Mouse (Mus musculus) urinary bladder, postnatal 36 days (tissue): Measurements from ENCODE around the gene Tecta.
A peak's percentile ranks its signal among the peaks of the same experiment; 100 is the strongest.

Source experiments
- DNase-seq, 2 experiments: peaks; one replicate each; pipeline ENCODE4 v3.0.0; 2022; ENCODE audit warnings: low spot score in 2 of 2, mixed read lengths in 1 of 2

The Tecta gene

GRCm38 (mm10) chr9:42320616-42321015 is 79.1 kb downstream of the Tecta start:
- DNase-seq: no peak

GRCm38 (mm10) chr9:42318455-42318987 is 81.2 kb downstream of the Tecta start:
- DNase-seq: no peak

- DNase-seq: peak in 1 of 2 experiments; percentile 17
Measured at GRCm38 (mm10) chr9:42317337-42317736, 82.4 kb downstream of the Tecta start.

GRCm38 (mm10) chr9:42315816-42316215 is 83.9 kb downstream of the Tecta start:
- DNase-seq: peak; percentile 65 to 79

- no peak for DNase-seq
Measured at GRCm38 (mm10) chr9:42314959-42315358, 84.8 kb downstream of the Tecta start.

- DNase-seq: no peak
Measured at GRCm38 (mm10) chr9:42314388-42314787, 85.3 kb downstream of the Tecta start.

GRCm38 (mm10) chr9:42313872-42314271 is 85.9 kb downstream of the Tecta start:
- DNase-seq: no peak

GRCm38 (mm10) chr9:42311311-42311710 is 88.4 kb downstream of the Tecta start:
- no peak for DNase-seq

- DNase-seq: no peak
Measured at GRCm38 (mm10) chr9:42303894-42304293, 95.8 kb downstream of the Tecta start.

GRCm38 (mm10) chr9:42301082-42301633 is 98.6 kb downstream of the Tecta start:
- no peak for DNase-seq

GRCm38 (mm10) chr9:42296297-42296922 is 103.3 kb downstream of the Tecta start:
- no peak for DNase-seq

GRCm38 (mm10) chr9:42294131-42294530 is 105.6 kb downstream of the Tecta start:
- no peak for DNase-seq

GRCm38 (mm10) chr9:42293596-42293995 is 106.1 kb downstream of the Tecta start:
- DNase-seq: no peak

GRCm38 (mm10) chr9:42293051-42293450 is 106.7 kb downstream of the Tecta start:
- DNase-seq: no peak

GRCm38 (mm10) chr9:42279676-42280075 is 120.1 kb downstream of the Tecta start:
- DNase-seq: no peak
